Mouse (Mus musculus): Measurements from ENCODE around the gene Lmo7.

Gene Lmo7

GRCm38 (mm10) chr14:101837176-101837575, 107.4 kb downstream of the Lmo7 start:
- no peak for DNase-seq (ENCODE audit: low read depth, low spot score)

GRCm38 (mm10) chr14:101838231-101838839, 108.6 kb downstream of the Lmo7 start:
- no peak for DNase-seq (ENCODE audit: low read depth, low spot score)

GRCm38 (mm10) chr14:101839771-101840731, 110.3 kb downstream of the Lmo7 start:
- DNase-seq (ENCODE audit: low read depth, low spot score) = no peak

GRCm38 (mm10) chr14:101841271-101841670, 111.5 kb downstream of the Lmo7 start:
- no peak for DNase-seq (ENCODE audit: low read depth, low spot score)

GRCm38 (mm10) chr14:101842521-101842920, 112.8 kb downstream of the Lmo7 start:
- DNase-seq (ENCODE audit: low read depth, low spot score) = no peak

- no peak for DNase-seq (ENCODE audit: low read depth, low spot score)
Measured at GRCm38 (mm10) chr14:101843443-101843842, 113.7 kb downstream of the Lmo7 start.

GRCm38 (mm10) chr14:101844467-101844866, 114.7 kb downstream of the Lmo7 start:
- DNase-seq (ENCODE audit: low read depth, low spot score) = no peak

GRCm38 (mm10) chr14:101846097-101846882, 116.5 kb downstream of the Lmo7 start:
- no peak for DNase-seq (ENCODE audit: low read depth, low spot score)

- DNase-seq (ENCODE audit: low read depth, low spot score) = no peak
Measured at GRCm38 (mm10) chr14:101847520-101847919, 117.8 kb downstream of the Lmo7 start.

GRCm38 (mm10) chr14:101852584-101853195, 122.9 kb downstream of the Lmo7 start:
- DNase-seq (ENCODE audit: low read depth, low spot score) = no peak

- no peak for DNase-seq (ENCODE audit: low read depth, low spot score)
Measured at GRCm38 (mm10) chr14:101853207-101853606, 123.5 kb downstream of the Lmo7 start.

GRCm38 (mm10) chr14:101853722-101854121, 124.0 kb downstream of the Lmo7 start:
- DNase-seq (ENCODE audit: low read depth, low spot score) = no peak

GRCm38 (mm10) chr14:101854226-101854625, 124.5 kb downstream of the Lmo7 start:
- no peak for DNase-seq (ENCODE audit: low read depth, low spot score)

- no peak for DNase-seq (ENCODE audit: low read depth, low spot score)
Measured at GRCm38 (mm10) chr14:101859305-101859886, 129.6 kb downstream of the Lmo7 start.

GRCm38 (mm10) chr14:101862088-101862487, 132.3 kb downstream of the Lmo7 start:
- DNase-seq (ENCODE audit: low read depth, low spot score) = no peak

GRCm38 (mm10) chr14:101867071-101867733, 137.4 kb downstream of the Lmo7 start:
- DNase-seq (ENCODE audit: low read depth, low spot score) = no peak

- no peak for DNase-seq (ENCODE audit: low read depth, low spot score)
Measured at GRCm38 (mm10) chr14:101869145-101869544, 139.4 kb downstream of the Lmo7 start.

GRCm38 (mm10) chr14:101869661-101870060, 139.9 kb downstream of the Lmo7 start:
- DNase-seq (ENCODE audit: low read depth, low spot score) = no peak

GRCm38 (mm10) chr14:101870171-101870902, 140.6 kb downstream of the Lmo7 start:
- DNase-seq (ENCODE audit: low read depth, low spot score) = no peak

GRCm38 (mm10) chr14:101872846-101873245, 143.1 kb downstream of the Lmo7 start:
- no peak for DNase-seq (ENCODE audit: low read depth, low spot score)
